In genomic region chr15:80736553-80736952, GRCm38 (mm10) we compare ENCODE assay signal across 15 mouse cellular contexts. TPM values are rescaled to one million over a fixed set of nuclear protein-coding genes. Genes with fewer than 3 reads are reported as not detected.
DNase-seq lines count a peak whose midpoint lies in the region; ATAC-seq and TF ChIP-seq lines count a peak whose summit lies in the region.
"Had no signal": no experiment of that assay in that cellular context is flagged by ENCODE, and none has a peak within 500 bp of the region (broad histone marks: within the 10 kb centered on the region; RNA-seq: fewer than 3 reads in every experiment).

No protein-coding gene starts in this region.

- H3K4me3 ChIP-seq in midbrain, postnatal 0 days (ENCODE audit: low read depth, low read length), result no peak overlapping the region
- H3K4me3 ChIP-seq in midbrain, embryonic 11.5 days (ENCODE audit: low read depth, low read length), result no peak overlapping the region
- H3K4me3 ChIP-seq in bone marrow, adult 2 months (replicated peaks; ENCODE audit: control insufficient read depth, low read depth, low read length), result no peak overlapping the region
- no peak overlapping the region for H3K4me3 ChIP-seq in liver, embryonic 15.5 days (replicated peaks)
- H3K4me3 ChIP-seq in forebrain, embryonic 13.5 days, result no peak overlapping the region
- H3K4me3 ChIP-seq: forebrain, embryonic 12.5 days; heart, embryonic 13.5 days; hindbrain, embryonic 15.5 days had no signal

- 52% methylated on average over 1 of the region's 1 CpGs for WGBS in midbrain, postnatal 0 days
- 39% methylated on average over 1 of the region's 1 CpGs for WGBS in midbrain, embryonic 11.5 days
- 41% methylated on average over 1 of the region's 1 CpGs for WGBS in bone marrow, adult 2 months
- 47% methylated on average over 1 of the region's 1 CpGs for WGBS in liver, embryonic 15.5 days (ENCODE audit: insufficient replicate concordance)
- WGBS in forebrain, embryonic 13.5 days, result 53% methylated on average over 1 of the region's 1 CpGs

- H3K27ac ChIP-seq in midbrain, postnatal 0 days (ENCODE audit: low read depth, low read length), result no peak overlapping the region
- H3K27ac ChIP-seq in midbrain, embryonic 11.5 days (ENCODE audit: low read depth, low read length), result no peak overlapping the region
- no peak overlapping the region for H3K27ac ChIP-seq in bone marrow, adult 2 months (ENCODE audit: control insufficient read depth, insufficient read depth, low read depth, low read length, poor library complexity)
- no peak overlapping the region for H3K27ac ChIP-seq in liver, embryonic 15.5 days (replicated peaks)
- H3K27ac ChIP-seq in forebrain, embryonic 13.5 days, result no peak overlapping the region
- H3K27ac ChIP-seq: forebrain, embryonic 12.5 days; heart, embryonic 13.5 days; hindbrain, embryonic 15.5 days had no signal

- H3K27me3 ChIP-seq in midbrain, postnatal 0 days (ENCODE audit: insufficient read depth, low read length), result no peaks in the 10 kb centered on the region
- no peaks in the 10 kb centered on the region for H3K27me3 ChIP-seq in midbrain, embryonic 11.5 days (ENCODE audit: control insufficient read depth, insufficient read depth, low read length)
- H3K27me3 ChIP-seq in liver, embryonic 15.5 days, result no peaks in the 10 kb centered on the region
- no peaks in the 10 kb centered on the region for H3K27me3 ChIP-seq in forebrain, embryonic 13.5 days
- H3K27me3 ChIP-seq: forebrain, embryonic 12.5 days; heart, embryonic 13.5 days; hindbrain, embryonic 15.5 days had no signal

- no peaks in the 10 kb centered on the region for H3K4me1 ChIP-seq in midbrain, postnatal 0 days (ENCODE audit: insufficient read depth, low read length)
- peaks cover 5% of the 10 kb centered on the region; the same call in 1 of the 2 replicates for H3K4me1 ChIP-seq in midbrain, embryonic 11.5 days (ENCODE audit: control insufficient read depth, insufficient read depth, low read length)
- H3K4me1 ChIP-seq in bone marrow, adult 2 months (ENCODE audit: control insufficient read depth, insufficient read depth, low read length), result peaks cover 5% of the 10 kb centered on the region
- peaks cover 26% of the 10 kb centered on the region for H3K4me1 ChIP-seq in liver, embryonic 15.5 days (replicated peaks)
- peaks cover 11% of the 10 kb centered on the region for H3K4me1 ChIP-seq in forebrain, embryonic 13.5 days
- H3K4me1 ChIP-seq: hindbrain, embryonic 15.5 days had no signal

- no peak overlapping the region for H3K9ac ChIP-seq in midbrain, postnatal 0 days (replicated peaks; ENCODE audit: low read length, poor library complexity, severe bottlenecking)
- no peak overlapping the region for H3K9ac ChIP-seq in midbrain, embryonic 11.5 days (ENCODE audit: low read length)
- H3K9ac ChIP-seq in liver, embryonic 15.5 days, result no peak overlapping the region
- H3K9ac ChIP-seq in forebrain, embryonic 13.5 days, result no peak overlapping the region
- H3K9ac ChIP-seq: forebrain, embryonic 12.5 days; heart, embryonic 13.5 days; hindbrain, embryonic 15.5 days had no signal

- ATAC-seq in midbrain, postnatal 0 days (ENCODE audit: low FRiP score), result no peak
- ATAC-seq in midbrain, embryonic 11.5 days (ENCODE audit: low FRiP score), result no peak
- ATAC-seq in liver, embryonic 15.5 days (ENCODE audit: insufficient read depth), result peak; percentile 44; the same call in 1 of the 2 replicates
- ATAC-seq in forebrain, embryonic 13.5 days, result no peak
- ATAC-seq: midbrain, embryonic 16.5 days had no signal

- no peaks in the 10 kb centered on the region for H3K36me3 ChIP-seq in midbrain, postnatal 0 days (ENCODE audit: insufficient read depth, low read length)
- no peaks in the 10 kb centered on the region for H3K36me3 ChIP-seq in midbrain, embryonic 11.5 days (ENCODE audit: control insufficient read depth, insufficient read depth, low read length)
- H3K36me3 ChIP-seq in liver, embryonic 15.5 days (replicated peaks), result no peaks in the 10 kb centered on the region
- no peaks in the 10 kb centered on the region for H3K36me3 ChIP-seq in forebrain, embryonic 13.5 days (ENCODE audit: poor library complexity, severe bottlenecking)
- H3K36me3 ChIP-seq: forebrain, embryonic 12.5 days; heart, embryonic 13.5 days; hindbrain, embryonic 15.5 days had no signal

- no peak for TF ChIP-seq POLR2A in bone marrow, adult 2 months (IDR thresholded peaks at IDR 0.05; ENCODE audit: borderline replicate concordance, control insufficient read depth, low read depth, low read length)

- H3K9me3 ChIP-seq in midbrain, postnatal 0 days (ENCODE audit: low read length), result no peaks in the 10 kb centered on the region
- H3K9me3 ChIP-seq in midbrain, embryonic 11.5 days (ENCODE audit: control insufficient read depth, low read length), result no peaks in the 10 kb centered on the region
- no peaks in the 10 kb centered on the region for H3K9me3 ChIP-seq in liver, embryonic 15.5 days (replicated peaks)
- no peaks in the 10 kb centered on the region for H3K9me3 ChIP-seq in forebrain, embryonic 13.5 days (replicated peaks)
- H3K9me3 ChIP-seq: forebrain, embryonic 12.5 days; heart, embryonic 13.5 days; hindbrain, embryonic 15.5 days had no signal

- H3K4me2 ChIP-seq in midbrain, postnatal 0 days (ENCODE audit: low read depth, low read length, poor library complexity, severe bottlenecking), result no peak overlapping the region
- H3K4me2 ChIP-seq in midbrain, embryonic 11.5 days, result no peak overlapping the region
- H3K4me2 ChIP-seq in liver, embryonic 15.5 days, result no peak overlapping the region
- H3K4me2 ChIP-seq in forebrain, embryonic 13.5 days, result no peak overlapping the region
- H3K4me2 ChIP-seq: forebrain, embryonic 12.5 days; heart, embryonic 13.5 days; hindbrain, embryonic 15.5 days had no signal

- TF ChIP-seq CTCF in midbrain, postnatal 0 days (IDR thresholded peaks at IDR 0.05), result peak; percentile 40; the same call in 1 of the 2 replicates
- TF ChIP-seq CTCF in bone marrow, adult 2 months (IDR thresholded peaks at IDR 0.05; ENCODE audit: control insufficient read depth, insufficient read depth, low read length), result peak; percentile 31; the same call in 1 of the 2 replicates

- no peak for DNase-seq in midbrain, postnatal 0 days (ENCODE audit: low spot score)
- no peak for DNase-seq in midbrain, embryonic 11.5 days (ENCODE audit: low spot score, missing footprints)
- peak; percentile 48 for DNase-seq in thymus, postnatal 25 days
- no peak for DNase-seq in right cerebral cortex, postnatal 25 days
- DNase-seq in cerebellum, adult 11-12 months, result no peak
- DNase-seq: gastrocnemius, postnatal 14 days; kidney, postnatal 14 days; lung, postnatal 4 days had no signal

RNA-seq across cellular contexts. Expression of gene Tnrc6b, which starts 25.4 kb away (rescaled TPM):
- 30.0 and 39.0 TPM in 2 replicates for total RNA-seq in midbrain, postnatal 0 days (2014; rRNA removed)
- 21.5 and 26.3 TPM in 2 replicates for polyA plus RNA-seq in midbrain, postnatal 0 days (2015; fragmentation: Nextera tagmentation; extraction: Ambion mirVana)
- polyA plus RNA-seq in midbrain, embryonic 11.5 days (2014; fragmentation: Nextera tagmentation; extraction: Ambion mirVana), result 14.7 and 17.0 TPM in 2 replicates
- polyA plus RNA-seq in bone marrow, adult 2 months (2011; ENCODE audit: insufficient read depth, insufficient read length, low replicate concordance, missing spikeins), result 29.2 and 65.3 TPM in 2 replicates
- 18.3 and 20.8 TPM in 2 replicates for polyA plus RNA-seq in liver, embryonic 15.5 days (2015; fragmentation: Nextera tagmentation; extraction: Ambion mirVana)
- 37.2 and 41.0 TPM in 2 replicates for polyA plus RNA-seq in forebrain, embryonic 13.5 days (2015; fragmentation: Nextera tagmentation; extraction: Ambion mirVana)
